Mouse (Mus musculus) heart, postnatal 0 days (tissue): ENCODE data around the gene Ntn4.

Experiments
- CTCF ChIP-seq: IDR thresholded peaks from 2 replicates; pipeline ENCODE4 v1.5.1; 2016; ENCODE audit warnings: antibody characterized with exemption, control low read depth, low read depth
- EP300 ChIP-seq: IDR thresholded peaks from 2 replicates; pipeline ENCODE4 v1.6.1; 2016; ENCODE audit warnings: antibody characterized with exemption, low read depth

GRCm38 (mm10) chr10:93776731-93777151 is 136.3 kb downstream of the Ntn4 start:
- TF ChIP-seq CTCF (no peak), EP300 (no peak)
